Mouse (Mus musculus): Measurements from ENCODE around the gene Rbms3.

Gene Rbms3

GRCm38 (mm10) chr9:117188406-117188805, 441.3 kb downstream of the Rbms3 start:
- in situ Hi-C loops (cut with MseI, MboI) = no loop called here

DNA sequence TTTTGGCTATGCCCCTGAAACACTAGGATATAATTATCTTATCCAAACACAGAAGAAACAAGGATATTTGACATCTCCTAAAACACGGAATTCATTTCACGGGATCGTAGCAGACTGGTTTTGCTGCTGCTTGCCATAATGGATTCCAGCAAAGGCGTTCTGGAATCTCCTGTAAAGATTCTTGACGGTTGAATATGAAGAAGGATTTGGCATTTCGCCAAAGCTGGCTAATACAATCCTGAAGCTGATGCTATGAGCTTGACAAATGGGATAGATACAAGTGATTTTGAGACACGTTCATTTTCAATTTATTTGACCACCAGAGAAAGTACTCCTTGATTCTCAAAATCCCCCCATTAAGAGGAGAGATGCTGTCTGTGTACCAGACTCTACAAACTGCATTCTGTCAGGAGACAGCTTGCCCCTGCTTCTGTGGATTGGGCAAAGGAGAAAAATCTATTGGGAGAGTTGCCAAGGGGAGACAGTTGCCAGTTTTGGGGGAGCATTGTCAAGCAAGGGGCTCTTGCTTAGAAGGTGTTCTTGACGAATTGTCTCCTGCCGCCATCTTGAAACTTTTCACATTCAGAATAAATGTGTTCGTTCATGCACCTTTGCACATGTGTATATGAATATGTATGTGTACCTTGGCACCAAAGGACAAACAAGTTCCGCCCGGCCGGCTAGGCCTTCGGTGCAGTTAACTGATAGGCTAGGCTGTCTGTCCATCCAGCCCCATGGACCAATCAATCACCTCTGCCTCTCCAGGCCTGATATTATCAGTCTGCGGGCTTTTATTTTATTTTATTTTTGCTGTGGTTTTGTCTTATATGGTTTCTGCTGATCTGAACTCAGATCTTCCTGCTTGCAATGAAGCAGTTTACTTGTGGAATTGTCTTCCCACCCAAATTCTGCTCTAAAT, 442.3 kb downstream of the Rbms3 start:
- in situ Hi-C loops (cut with MseI, MboI) = no loop called here

- in situ Hi-C loops (cut with MseI, MboI) = no loop called here
Measured at GRCm38 (mm10) chr9:117180658-117181057, 449.1 kb downstream of the Rbms3 start.

- in situ Hi-C loops (cut with MseI, MboI) = no loop called here
Measured at GRCm38 (mm10) chr9:117178366-117178765, 451.3 kb downstream of the Rbms3 start.

GRCm38 (mm10) chr9:117172526-117172925, 457.2 kb downstream of the Rbms3 start:
- in situ Hi-C loops (cut with MseI, MboI) = no loop called here

DNA sequence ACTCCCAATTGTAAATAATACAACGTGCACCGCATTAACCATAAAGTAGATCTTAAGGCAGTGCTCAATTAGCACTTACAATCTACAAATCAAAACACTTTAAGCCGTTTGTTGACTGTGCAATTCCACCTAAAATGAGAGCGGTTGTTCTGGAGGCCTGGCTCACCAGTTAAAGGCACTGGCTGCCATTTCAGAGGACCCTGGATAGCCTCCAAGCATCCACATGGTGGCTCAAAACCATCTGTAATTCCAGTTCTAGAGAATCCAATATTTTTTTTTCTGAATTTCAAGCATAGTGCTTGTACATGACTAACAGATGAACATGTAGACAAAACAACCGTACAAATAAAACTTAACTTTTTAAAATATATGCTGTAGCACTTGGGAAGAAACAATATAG, 460.5 kb downstream of the Rbms3 start:
- in situ Hi-C loops (cut with MseI, MboI) = no loop called here

DNA sequence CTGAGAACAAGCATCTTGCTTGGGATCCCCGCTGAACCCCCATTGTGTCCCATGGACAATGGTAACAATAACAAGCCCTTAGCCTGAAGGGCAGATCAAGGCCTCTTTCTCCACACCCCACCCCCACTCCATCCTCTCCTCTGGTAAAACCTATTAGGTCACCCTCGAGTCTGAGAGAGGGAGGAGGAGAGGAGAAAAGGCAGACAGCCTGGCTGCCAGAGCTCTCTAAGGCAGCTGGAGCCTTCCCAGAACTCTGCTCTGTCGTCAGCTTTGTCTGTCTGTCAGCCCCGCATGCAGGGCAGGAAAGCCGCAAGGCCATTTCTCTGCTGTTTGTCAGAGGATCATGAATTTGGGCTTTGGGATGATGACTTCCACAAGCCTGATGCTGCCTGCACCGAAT, 466.6 kb downstream of the Rbms3 start:
- in situ Hi-C loops (cut with MseI, MboI) = no loop called here

- in situ Hi-C loops (cut with MseI, MboI) = no loop called here
Measured at GRCm38 (mm10) chr9:117161150-117161549, 468.6 kb downstream of the Rbms3 start.

DNA sequence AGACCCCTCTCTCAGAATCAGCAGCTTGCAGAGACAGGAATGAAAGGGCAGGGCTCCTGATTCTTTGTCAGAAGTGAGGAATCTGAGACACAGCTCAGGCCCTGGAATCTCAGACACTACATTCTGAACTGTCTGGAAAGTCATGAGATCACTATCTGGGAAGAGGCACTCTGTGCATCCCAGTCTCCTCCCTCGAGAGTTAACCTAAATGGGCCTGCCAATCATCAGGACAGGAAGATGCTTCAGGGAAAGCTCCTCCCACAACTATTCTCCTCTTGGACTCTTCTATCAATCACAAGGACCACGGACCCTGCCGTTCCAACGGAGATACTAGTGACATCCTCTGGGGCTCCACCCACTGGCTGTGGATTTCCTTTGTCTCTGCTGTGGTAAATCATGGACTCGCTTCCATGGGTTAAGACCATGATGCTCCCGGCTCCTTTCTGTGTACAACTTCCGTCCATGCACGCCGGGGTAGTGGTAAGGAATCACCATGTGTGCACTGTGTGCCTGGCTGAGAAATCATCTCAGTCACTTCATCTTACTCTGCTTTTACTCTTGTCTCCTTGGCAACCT, 473.3 kb downstream of the Rbms3 start:
- in situ Hi-C loops (cut with MseI, MboI) = no loop called here

DNA sequence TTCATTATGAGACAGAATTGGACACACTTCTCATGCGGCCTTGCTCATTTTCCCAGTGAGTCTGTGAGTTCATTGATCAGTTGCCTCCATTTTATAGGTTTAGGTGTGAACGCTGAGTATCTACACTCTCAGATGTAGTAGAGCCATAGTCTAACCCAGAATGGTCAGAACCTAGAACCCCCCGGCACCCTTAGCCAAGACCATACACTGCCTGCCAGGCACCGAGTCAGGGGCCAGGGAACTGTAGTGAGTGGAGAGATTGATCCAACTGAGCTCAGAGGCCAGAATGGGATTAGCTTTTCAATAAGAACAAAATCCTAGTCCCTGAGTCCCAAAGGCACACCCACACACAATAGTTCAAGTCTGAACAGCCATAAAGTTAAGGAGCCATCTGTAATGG, 475.1 kb downstream of the Rbms3 start:
- in situ Hi-C loops (cut with MseI, MboI) = no loop called here

DNA sequence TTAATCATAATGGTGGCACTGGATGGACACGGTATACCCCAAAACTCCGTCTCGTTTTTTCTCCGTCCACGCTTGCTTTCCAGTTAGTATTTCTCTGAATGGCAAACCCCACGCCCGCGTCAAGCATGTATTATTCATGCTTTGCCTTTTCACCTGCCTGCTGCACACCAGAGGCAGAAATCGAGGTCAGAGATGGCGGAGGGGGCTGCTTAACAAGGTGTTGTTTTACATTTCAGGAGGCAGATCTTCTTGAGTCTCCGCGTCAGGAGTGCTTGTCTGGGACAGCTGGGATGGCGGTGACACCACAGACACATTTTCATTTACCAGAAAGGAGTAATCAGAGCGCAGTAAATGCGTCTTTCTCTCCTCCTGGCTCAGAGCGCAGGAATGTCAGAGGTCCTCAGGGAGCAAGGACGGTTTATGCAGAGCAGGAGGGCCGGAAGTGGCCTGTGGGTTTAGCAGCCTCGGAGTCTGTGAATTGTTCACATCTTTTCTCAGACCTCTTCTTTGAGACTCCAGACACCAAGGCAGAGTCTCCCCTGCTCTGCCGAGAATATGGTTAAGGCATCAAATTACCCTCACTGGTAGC, 475.9 kb downstream of the Rbms3 start:
- in situ Hi-C loops (cut with MseI, MboI) = no loop called here

GRCm38 (mm10) chr9:117151951-117152350, 477.8 kb downstream of the Rbms3 start:
- in situ Hi-C loops (cut with MseI, MboI) = no loop called here

GRCm38 (mm10) chr9:117144057-117144723, 485.5 kb downstream of the Rbms3 start:
- in situ Hi-C loops (cut with MseI, MboI) = no loop called here

- in situ Hi-C loops (cut with MseI, MboI) = no loop called here
Measured at GRCm38 (mm10) chr9:117139971-117140370, 489.7 kb downstream of the Rbms3 start.

- in situ Hi-C loops (cut with MseI, MboI) = no loop called here
Measured at GRCm38 (mm10) chr9:117136410-117136809, 493.3 kb downstream of the Rbms3 start.

GRCm38 (mm10) chr9:117134043-117134442, 495.7 kb downstream of the Rbms3 start:
- in situ Hi-C loops (cut with MseI, MboI) = no loop called here

DNA sequence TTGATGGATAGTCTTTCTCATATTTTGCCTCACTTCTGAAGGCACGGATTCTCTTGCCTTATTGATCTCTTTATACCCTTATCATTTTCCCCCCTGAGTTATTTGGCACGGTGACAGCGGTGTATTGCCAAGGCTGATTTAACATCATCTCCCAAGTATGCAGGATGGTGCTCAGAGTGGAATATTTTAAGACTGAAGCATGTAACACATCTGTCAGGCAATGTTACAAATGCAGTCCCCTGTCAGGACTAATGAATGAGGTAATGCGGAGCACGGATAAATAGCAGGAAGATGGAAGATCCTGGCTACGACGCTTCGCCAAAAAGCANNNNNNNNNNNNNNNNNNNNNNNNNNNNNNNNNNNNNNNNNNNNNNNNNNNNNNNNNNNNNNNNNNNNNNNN, 502.9 kb downstream of the Rbms3 start:
- in situ Hi-C loops (cut with MseI, MboI) = no loop called here

GRCm38 (mm10) chr9:117125844-117126243, 503.9 kb downstream of the Rbms3 start:
- in situ Hi-C loops (cut with MseI, MboI) = no loop called here

GRCm38 (mm10) chr9:117121572-117121971, 508.1 kb downstream of the Rbms3 start:
- in situ Hi-C loops (cut with MseI, MboI) = no loop called here

GRCm38 (mm10) chr9:117117181-117117729, 512.5 kb downstream of the Rbms3 start:
- in situ Hi-C loops (cut with MseI, MboI) = no loop called here

- in situ Hi-C loops (cut with MseI, MboI) = no loop called here
Measured at GRCm38 (mm10) chr9:117115609-117116008, 514.1 kb downstream of the Rbms3 start.

DNA sequence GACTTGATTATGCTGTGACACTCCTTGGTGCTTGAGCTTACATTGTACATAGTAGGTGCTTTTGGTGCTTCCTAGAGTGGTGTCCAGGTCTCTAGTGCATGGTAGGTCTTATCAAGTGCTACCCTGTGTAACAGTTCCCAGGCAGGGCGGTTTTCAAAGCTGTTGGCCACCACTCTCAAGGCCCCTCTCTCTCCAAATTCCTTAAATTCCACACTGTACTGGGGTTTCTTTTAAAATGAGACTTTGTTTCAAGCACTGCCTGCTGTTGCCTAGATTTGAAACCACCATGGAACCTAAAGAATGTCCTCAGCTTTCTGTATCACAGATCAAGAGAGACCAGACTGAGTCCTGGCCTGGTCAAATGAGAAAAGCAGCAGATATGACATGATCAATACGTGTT, 516.1 kb downstream of the Rbms3 start:
- in situ Hi-C loops (cut with MseI, MboI) = no loop called here
